Mouse (Mus musculus): ENCODE data around the gene Ace. TPM values are rescaled to one million over a fixed set of nuclear protein-coding genes. Genes with fewer than 3 reads are reported as not detected.
A peak's percentile ranks its signal among the peaks of the same experiment; 100 is the strongest.

Gene Ace
- total and polyA plus RNA-seq, 3 experiments, result 18.8 to 42.1 (median 23.7) TPM

- no peaks in the 10 kb centered on the region for H3K79me2 ChIP-seq (replicated peaks; ENCODE audit: control insufficient read depth, insufficient read depth, low read length)
- H3K27me3 ChIP-seq (ENCODE audit: control insufficient read depth, insufficient read depth, low read length), result no peaks in the 10 kb centered on the region; the same call in 1 of the 2 replicates
- intact Hi-C loops (cut with DNase I), result no loop called here
- no peak overlapping the region for H3K9ac ChIP-seq (ENCODE audit: low read depth, low read length)
- DNase-seq, result no peak
- 76% methylated on average over 1 of the region's 1 CpGs for WGBS
- H3K4me1 ChIP-seq (ENCODE audit: control insufficient read depth, insufficient read depth, low read length), result no peaks in the 10 kb centered on the region
- H3K36me3 ChIP-seq (ENCODE audit: control insufficient read depth, insufficient read depth, low read length), result no peaks in the 10 kb centered on the region
- TF ChIP-seq POLR2A (IDR thresholded peaks at IDR 0.05; ENCODE audit: insufficient read depth, low read depth, low read length) (no peak), EP300 (IDR thresholded peaks at IDR 0.05; ENCODE audit: insufficient read depth, low read depth, low read length) (no peak), CTCF (IDR thresholded peaks at IDR 0.05) (no peak)
- no peak overlapping the region for H3K27ac ChIP-seq
- H3K4me3 ChIP-seq, result no peak overlapping the region
Measured at GRCm38 (mm10) chr11:106004576-106004975, 36.8 kb downstream of the Ace start.

GRCm38 (mm10) chr11:106005970-106006369, 38.2 kb downstream of the Ace start:
- H3K27ac ChIP-seq, result no peak overlapping the region
- 49% methylated on average over 5 of the region's 5 CpGs for WGBS
- H3K27me3 ChIP-seq (ENCODE audit: control insufficient read depth, insufficient read depth, low read length), result peaks cover 1% of the 10 kb centered on the region; the same call in 1 of the 2 replicates
- H3K79me2 ChIP-seq (replicated peaks; ENCODE audit: control insufficient read depth, insufficient read depth, low read length), result no peaks in the 10 kb centered on the region
- H3K36me3 ChIP-seq (ENCODE audit: control insufficient read depth, insufficient read depth, low read length), result no peaks in the 10 kb centered on the region
- intact Hi-C loops (cut with DNase I), result no loop called here
- no peak overlapping the region for H3K9ac ChIP-seq (ENCODE audit: low read depth, low read length)
- TF ChIP-seq EP300 (IDR thresholded peaks at IDR 0.05; ENCODE audit: insufficient read depth, low read depth, low read length) (no peak), POLR2A (IDR thresholded peaks at IDR 0.05; ENCODE audit: insufficient read depth, low read depth, low read length) (no peak), CTCF (IDR thresholded peaks at IDR 0.05) (no peak)
- no peaks in the 10 kb centered on the region for H3K4me1 ChIP-seq (ENCODE audit: control insufficient read depth, insufficient read depth, low read length)
- no peak overlapping the region for H3K4me3 ChIP-seq
- no peak for DNase-seq

GRCm38 (mm10) chr11:106007821-106008220, 40.1 kb downstream of the Ace start, which contains the start of gene Kcnh6:
Gene Kcnh6 (plus strand): TSS chr11:106008124.
- peak; percentile 52 to 79 for DNase-seq
- H3K79me2 ChIP-seq (replicated peaks; ENCODE audit: control insufficient read depth, insufficient read depth, low read length), result no peaks in the 10 kb centered on the region
- H3K4me3 ChIP-seq, result no peak within 1 kb of the TSS
- no peak within 1 kb of the TSS for H3K27ac ChIP-seq
- peaks cover 1% of the 10 kb centered on the region; the same call in 1 of the 2 replicates for H3K27me3 ChIP-seq (ENCODE audit: control insufficient read depth, insufficient read depth, low read length)
- TF ChIP-seq CTCF (IDR thresholded peaks at IDR 0.05), result no peak
- TF ChIP-seq POLR2A (IDR thresholded peaks at IDR 0.05; ENCODE audit: insufficient read depth, low read depth, low read length), result no peak
- intact Hi-C loops (cut with DNase I), result no loop called here
- no peak within 1 kb of the TSS for H3K9ac ChIP-seq (ENCODE audit: low read depth, low read length)
- H3K4me1 ChIP-seq (ENCODE audit: control insufficient read depth, insufficient read depth, low read length), result no peaks in the 10 kb centered on the region; the same call in 1 of the 2 replicates
- WGBS, result 2% methylated on average over 25 of the region's 25 CpGs
- no peaks in the 10 kb centered on the region for H3K36me3 ChIP-seq (ENCODE audit: control insufficient read depth, insufficient read depth, low read length)

- TF ChIP-seq CTCF (IDR thresholded peaks at IDR 0.05) (no peak), POLR2A (IDR thresholded peaks at IDR 0.05; ENCODE audit: insufficient read depth, low read depth, low read length) (no peak), EP300 (IDR thresholded peaks at IDR 0.05; ENCODE audit: insufficient read depth, low read depth, low read length) (no peak)
- 38% methylated on average over 7 of the region's 7 CpGs for WGBS
- no peak for DNase-seq
- Histone ChIP-seq H3K27me3 (ENCODE audit: control insufficient read depth, insufficient read depth, low read length) (peaks cover 1% of the 10 kb centered on the region; the same call in 1 of the 2 replicates), H3K36me3 (ENCODE audit: control insufficient read depth, insufficient read depth, low read length) (no peaks in the 10 kb centered on the region), H3K4me3 (no peak overlapping the region), H3K27ac (no peak overlapping the region), H3K4me1 (ENCODE audit: control insufficient read depth, insufficient read depth, low read length) (peaks cover 5% of the 10 kb centered on the region), H3K79me2 (replicated peaks; ENCODE audit: control insufficient read depth, insufficient read depth, low read length) (no peaks in the 10 kb centered on the region), H3K9ac (ENCODE audit: low read depth, low read length) (no peak overlapping the region)
- intact Hi-C loops (cut with DNase I), result no loop called here
Measured at GRCm38 (mm10) chr11:106012711-106013110, 45.0 kb downstream of the Ace start.

- Histone ChIP-seq H3K27me3 (ENCODE audit: control insufficient read depth, insufficient read depth, low read length) (peaks cover 1% of the 10 kb centered on the region; the same call in 1 of the 2 replicates), H3K9ac (ENCODE audit: low read depth, low read length) (no peak overlapping the region), H3K79me2 (replicated peaks; ENCODE audit: control insufficient read depth, insufficient read depth, low read length) (no peaks in the 10 kb centered on the region), H3K4me1 (ENCODE audit: control insufficient read depth, insufficient read depth, low read length) (peaks cover 5% of the 10 kb centered on the region), H3K27ac (no peak overlapping the region), H3K36me3 (ENCODE audit: control insufficient read depth, insufficient read depth, low read length) (no peaks in the 10 kb centered on the region), H3K4me3 (no peak overlapping the region)
- WGBS, result 19% methylated on average over 11 of the region's 11 CpGs
- DNase-seq, result peak; percentile 35 to 38
- TF ChIP-seq POLR2A (IDR thresholded peaks at IDR 0.05; ENCODE audit: insufficient read depth, low read depth, low read length) (no peak), CTCF (IDR thresholded peaks at IDR 0.05) (no peak), EP300 (IDR thresholded peaks at IDR 0.05; ENCODE audit: insufficient read depth, low read depth, low read length) (no peak)
- intact Hi-C loops (cut with DNase I), result no loop called here
Measured at GRCm38 (mm10) chr11:106013556-106014225, 45.9 kb downstream of the Ace start.

- peaks cover 8% of the 10 kb centered on the region for H3K27me3 ChIP-seq (ENCODE audit: control insufficient read depth, insufficient read depth, low read length)
Measured at GRCm38 (mm10) chr11:106016440-106016839, 48.7 kb downstream of the Ace start.

More at GRCm38 (mm10) chr11:106016440-106016839, 48.7 kb downstream of the Ace start:
- WGBS, result 69% methylated on average over 5 of the region's 5 CpGs
- no peak overlapping the region for H3K9ac ChIP-seq (ENCODE audit: low read depth, low read length)
- DNase-seq, result no peak
- no peak for TF ChIP-seq CTCF (IDR thresholded peaks at IDR 0.05)
- no peak for TF ChIP-seq EP300 (IDR thresholded peaks at IDR 0.05; ENCODE audit: insufficient read depth, low read depth, low read length)
- TF ChIP-seq POLR2A (IDR thresholded peaks at IDR 0.05; ENCODE audit: insufficient read depth, low read depth, low read length), result no peak
- intact Hi-C loops (cut with DNase I), result no loop called here
- H3K4me1 ChIP-seq (ENCODE audit: control insufficient read depth, insufficient read depth, low read length), result peaks cover 5% of the 10 kb centered on the region
- H3K79me2 ChIP-seq (replicated peaks; ENCODE audit: control insufficient read depth, insufficient read depth, low read length), result no peaks in the 10 kb centered on the region
- H3K4me3 ChIP-seq, result no peak overlapping the region
- no peaks in the 10 kb centered on the region for H3K36me3 ChIP-seq (ENCODE audit: control insufficient read depth, insufficient read depth, low read length)
- no peak overlapping the region for H3K27ac ChIP-seq
